Comparison of ENCODE assay signal across 9 mouse cellular contexts in genomic region chr2:26930390-26930789, GRCm38 (mm10). TPM values are rescaled to one million over a fixed set of nuclear protein-coding genes. Genes with fewer than 3 reads are reported as not detected.
DNase-seq lines count a peak whose midpoint lies in the region; ATAC-seq lines count a peak whose summit lies in the region.
"Had no signal": no experiment of that assay in that cellular context is flagged by ENCODE, and none has a peak within 500 bp of the region (broad histone marks: within the 10 kb centered on the region; RNA-seq: fewer than 3 reads in every experiment).

No protein-coding gene starts in this region.

- intact Hi-C loops in heart, postnatal 36 days (cut with DNase I), result loop anchor here (1.0 to 10.0 kb wide), 3 partner anchors 82 to 304 kb away; no protein-coding TSS in a partner anchor
- intact Hi-C loops in left cerebral cortex, postnatal 14 days (cut with DNase I), result loop anchor here (2.0 kb wide), 2 partner anchors 108 to 306 kb away; no protein-coding TSS in a partner anchor

- H3K4me2 ChIP-seq in hindbrain, embryonic 16.5 days (ENCODE audit: low read length), result no peak overlapping the region

- H3K9me3 ChIP-seq in hindbrain, embryonic 10.5 days, result no peaks in the 10 kb centered on the region
- no peaks in the 10 kb centered on the region for H3K9me3 ChIP-seq in hindbrain, embryonic 16.5 days (ENCODE audit: control insufficient read depth, low read length)

- no peak overlapping the region for H3K9ac ChIP-seq in hindbrain, embryonic 16.5 days (ENCODE audit: low read depth, low read length)

- peaks cover 34% of the 10 kb centered on the region for H3K4me1 ChIP-seq in hindbrain, embryonic 10.5 days (replicated peaks)
- H3K4me1 ChIP-seq in hindbrain, embryonic 16.5 days (ENCODE audit: control insufficient read depth, insufficient read depth, low read depth, low read length), result peaks cover 22% of the 10 kb centered on the region

- ATAC-seq in hindbrain, embryonic 16.5 days, result no peak

- no peak overlapping the region for H3K27ac ChIP-seq in hindbrain, embryonic 10.5 days
- no peak overlapping the region for H3K27ac ChIP-seq in hindbrain, embryonic 16.5 days (ENCODE audit: low read depth, low read length)
- H3K27ac ChIP-seq: macrophage had no signal

- H3K27me3 ChIP-seq in hindbrain, embryonic 10.5 days (ENCODE audit: insufficient read depth, poor library complexity, severe bottlenecking), result no peaks in the 10 kb centered on the region
- no peaks in the 10 kb centered on the region for H3K27me3 ChIP-seq in hindbrain, embryonic 16.5 days (replicated peaks; ENCODE audit: control insufficient read depth, insufficient read depth, low read length)

- peak overlapping the region; percentile 98; the same call in 1 of the 2 replicates for H3K4me3 ChIP-seq in hindbrain, embryonic 10.5 days
- H3K4me3 ChIP-seq in hindbrain, embryonic 16.5 days (ENCODE audit: low read length), result no peak overlapping the region

- peak; percentile 54 for DNase-seq in hindbrain, embryonic 10.5 days (ENCODE audit: low spot score)
- DNase-seq in MEL-GATA-1-ER (ENCODE audit: extremely low read depth, low read depth), result peak; percentile 64
- peak; percentile 72 for DNase-seq in cerebellum, adult 9-11 months
- DNase-seq in heart, postnatal 36 days, result peak; percentile 46 to 64
- DNase-seq in left cerebral cortex, postnatal 14 days (ENCODE audit: low spot score in 2 of 2), result peak; percentile 78 to 87
- peak; percentile 64 for DNase-seq in mesoderm, embryonic 11.5 days (ENCODE audit: low read depth, low spot score)
- peak; percentile 29 to 61 for DNase-seq in thymus, adult 18-20 months

- 51% methylated on average over 1 of the region's 1 CpGs for WGBS in hindbrain, embryonic 10.5 days
- 44% methylated on average over 1 of the region's 1 CpGs for WGBS in hindbrain, embryonic 16.5 days

- peaks cover 59% of the 10 kb centered on the region for H3K36me3 ChIP-seq in hindbrain, embryonic 10.5 days
- peaks cover 9% of the 10 kb centered on the region for H3K36me3 ChIP-seq in hindbrain, embryonic 16.5 days (ENCODE audit: control insufficient read depth, insufficient read depth, low read length)

RNA-seq across cellular contexts. Expression of gene Surf4, which starts 3.3 kb away (rescaled TPM):
- polyA plus RNA-seq in hindbrain, embryonic 10.5 days (2016; fragmentation: Nextera tagmentation; extraction: Ambion mirVana), result 155 and 158 TPM in 2 replicates
- polyA plus RNA-seq in hindbrain, embryonic 16.5 days (2015; fragmentation: Nextera tagmentation; extraction: Ambion mirVana), result 110 and 121 TPM in 2 replicates
- total RNA-seq in heart, postnatal 36 days (2021), result 10 to 100 TPM; 81.1 to 84.3 TPM
- 10 to 100 TPM; 59.8 to 60.8 TPM for total RNA-seq in left cerebral cortex, postnatal 14 days (2021)

RNA-seq across cellular contexts. Expression of gene Stkld1, which starts 3.5 kb away (rescaled TPM):
- polyA plus RNA-seq in hindbrain, embryonic 10.5 days (2016; fragmentation: Nextera tagmentation; extraction: Ambion mirVana), result 0.09 and 0.30 TPM in 2 replicates
- 0.06 and 0.14 TPM in 2 replicates for polyA plus RNA-seq in hindbrain, embryonic 16.5 days (2015; fragmentation: Nextera tagmentation; extraction: Ambion mirVana)
- total RNA-seq in heart, postnatal 36 days (2021), result not detected
- total RNA-seq in left cerebral cortex, postnatal 14 days (2021), result under 1 TPM; 0.15 TPM

RNA-seq across cellular contexts. Expression of gene Surf1, which starts 14.1 kb away (rescaled TPM):
- polyA plus RNA-seq in hindbrain, embryonic 10.5 days (2016; fragmentation: Nextera tagmentation; extraction: Ambion mirVana), result 47.4 and 53.6 TPM in 2 replicates
- 87.3 and 98.9 TPM in 2 replicates for polyA plus RNA-seq in hindbrain, embryonic 16.5 days (2015; fragmentation: Nextera tagmentation; extraction: Ambion mirVana)
- 10 to 100 TPM; 52.0 to 54.5 TPM for total RNA-seq in heart, postnatal 36 days (2021)
- 10 to 100 TPM; 82.5 to 87.3 TPM for total RNA-seq in left cerebral cortex, postnatal 14 days (2021)

RNA-seq across cellular contexts. Expression of gene Surf2, which starts 14.2 kb away (rescaled TPM):
- 53.2 and 58.0 TPM in 2 replicates for polyA plus RNA-seq in hindbrain, embryonic 10.5 days (2016; fragmentation: Nextera tagmentation; extraction: Ambion mirVana)
- polyA plus RNA-seq in hindbrain, embryonic 16.5 days (2015; fragmentation: Nextera tagmentation; extraction: Ambion mirVana), result 55.8 and 57.3 TPM in 2 replicates
- total RNA-seq in heart, postnatal 36 days (2021), result 10 to 100 TPM; 15.6 to 16.2 TPM
- total RNA-seq in left cerebral cortex, postnatal 14 days (2021), result 10 to 100 TPM; 30.8 to 38.9 TPM

RNA-seq across cellular contexts. Expression of gene Rpl7a, which starts 19.8 kb away (rescaled TPM):
- polyA plus RNA-seq in hindbrain, embryonic 10.5 days (2016; fragmentation: Nextera tagmentation; extraction: Ambion mirVana), result 566 and 674 TPM in 2 replicates
- 341 and 368 TPM in 2 replicates for polyA plus RNA-seq in hindbrain, embryonic 16.5 days (2015; fragmentation: Nextera tagmentation; extraction: Ambion mirVana)
- 100 to 1,000 TPM; 275 to 289 TPM for total RNA-seq in heart, postnatal 36 days (2021)
- total RNA-seq in left cerebral cortex, postnatal 14 days (2021), result 100 to 1,000 TPM; 255 to 280 TPM
